Mouse (Mus musculus) intestine, postnatal 0 days (tissue): ENCODE measurements around the gene Marco. TPM values are rescaled to one million over a fixed set of nuclear protein-coding genes. Genes with fewer than 3 reads are reported as not detected.
A peak's percentile ranks its signal among the peaks of the same experiment; 100 is the strongest.

Source experiments
- ATAC-seq: fragments of 200-750 bp; cut with Nextera tagmentation; 2 replicates; pipeline ENCODE4 v1.8.0; 2017; ENCODE audit warnings: mild to moderate bottlenecking, moderate TSS enrichment, moderate library complexity
- H3K27ac ChIP-seq: fragments of 300-500 bp; sonication (generic); 2 replicates; pipeline ENCODE4 v1.5.1; 2014; ENCODE audit warnings: mild to moderate bottlenecking, low read depth, low read length, moderate library complexity
- H3K27me3 ChIP-seq: fragments of 300-500 bp; sonication (generic); replicated peaks from 2 replicates; pipeline ENCODE4 v1.6.1; 2014; ENCODE audit warnings: low read length, mixed read lengths; ENCODE audit not compliant: control insufficient read depth, insufficient read depth
- H3K36me3 ChIP-seq: fragments of 300-500 bp; sonication (generic); 2 replicates; pipeline ENCODE4 v1.6.1; 2014; ENCODE audit warnings: mild to moderate bottlenecking, moderate library complexity; ENCODE audit not compliant: control insufficient read depth, insufficient read depth
- H3K4me1 ChIP-seq: fragments of 300-500 bp; sonication (generic); replicated peaks from 2 replicates; pipeline ENCODE4 v1.6.1; 2014; ENCODE audit warnings: antibody characterized with exemption, low read length, mixed read lengths; ENCODE audit not compliant: control insufficient read depth, insufficient read depth
- H3K4me2 ChIP-seq: fragments of 300-500 bp; sonication (generic); replicated peaks from 2 replicates; pipeline ENCODE4 v1.6.1; 2014; ENCODE audit warnings: low read depth, mild to moderate bottlenecking, moderate library complexity
- H3K4me3 ChIP-seq: fragments of 300-500 bp; sonication (generic); 2 replicates; pipeline ENCODE4 v1.5.1; 2014; ENCODE audit warnings: low read depth, low read length
- H3K9ac ChIP-seq: fragments of 300-500 bp; sonication (generic); 2 replicates; pipeline ENCODE4 v1.6.1; 2014; ENCODE audit warnings: mild to moderate bottlenecking, low read depth, low read length
- H3K9me3 ChIP-seq: fragments of 300-500 bp; sonication (generic); 2 replicates; pipeline ENCODE4 v1.6.1; 2016; ENCODE audit warnings: mixed run types; ENCODE audit not compliant: control insufficient read depth
- CTCF ChIP-seq: sonication (generic); IDR thresholded peaks from 2 replicates; pipeline ENCODE4 v1.5.1; 2016; ENCODE audit warnings: low read depth, mild to moderate bottlenecking, control low read depth, antibody characterized with exemption, moderate library complexity
- WGBS: fragments of 180-500 bp; shearing (Covaris S2); extraction: QIAGEN DNeasy Blood & Tissue Kit; methylation state at CpG from one replicate; pipeline ENCODE4 v1.1.7; 2014; 5-methylcytosine and 5-hydroxymethylcytosine counted together
- polyA plus RNA-seq: library from polyadenylated mRNA; unstranded; fragments of >200 nt; fragmentation: Nextera tagmentation; extraction: Ambion mirVana; gene quantifications from 2 replicates; pipeline ENCODE4 v1.2.1, GENCODE M21; 2015

Gene Marco
- polyA plus RNA-seq, 1 experiment from 2014 or later = 0.26 TPM

DNA sequence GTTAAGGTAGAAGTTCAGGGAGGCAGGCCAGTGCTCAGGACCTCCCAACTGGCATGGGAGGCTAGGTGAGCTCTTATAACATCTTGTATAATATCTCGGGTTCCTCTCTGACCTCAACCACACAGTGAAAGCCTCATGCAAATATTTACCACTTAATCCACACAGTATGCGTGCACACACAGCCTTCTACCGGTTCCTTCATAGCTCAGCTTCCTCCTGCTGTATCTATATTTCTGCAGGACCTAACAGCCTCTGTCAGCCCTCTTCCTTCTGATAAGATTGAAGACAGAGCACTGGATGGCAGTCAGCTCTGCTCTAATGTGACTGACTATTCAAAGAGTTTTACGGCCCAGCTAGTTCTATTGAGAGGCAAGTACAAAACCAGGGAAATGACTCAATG is 30.0 kb downstream of the Marco start:
- H3K4me2 ChIP-seq = no peak overlapping the region
- ATAC-seq = no peak
- H3K4me1 ChIP-seq = no peaks in the 10 kb centered on the region
- 15% methylated on average over 4 of the region's 4 CpGs for WGBS
- no peaks in the 10 kb centered on the region for H3K27me3 ChIP-seq
- TF ChIP-seq CTCF = no peak
- H3K4me3 ChIP-seq = no peak overlapping the region
- no peaks in the 10 kb centered on the region for H3K9me3 ChIP-seq
- no peak overlapping the region for H3K27ac ChIP-seq
- H3K9ac ChIP-seq = no peak overlapping the region
- H3K36me3 ChIP-seq = no peaks in the 10 kb centered on the region

DNA sequence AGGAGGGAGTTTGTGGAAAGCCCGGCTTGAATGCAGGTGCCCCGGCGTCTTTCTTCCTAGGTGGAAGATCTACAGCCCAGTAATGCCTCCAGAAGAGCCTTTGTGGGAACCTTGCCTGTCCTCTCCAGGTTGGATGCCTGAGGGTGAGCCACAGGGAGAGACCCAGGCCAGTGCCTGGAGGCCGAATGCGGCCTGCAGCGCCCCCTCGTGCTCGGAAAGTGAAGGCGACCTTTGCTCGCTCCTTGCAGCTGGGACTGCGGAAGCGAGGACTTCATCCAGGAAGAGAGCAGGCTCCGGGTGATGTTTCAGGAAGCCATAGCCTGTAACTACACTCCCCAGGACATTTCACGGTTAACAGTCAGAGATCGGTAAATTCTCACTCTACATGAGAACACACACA is 35.9 kb downstream of the Marco start:
- Histone ChIP-seq H3K9ac (no peak overlapping the region), H3K36me3 (no peaks in the 10 kb centered on the region), H3K27me3 (no peaks in the 10 kb centered on the region), H3K4me3 (no peak overlapping the region), H3K9me3 (no peaks in the 10 kb centered on the region), H3K27ac (no peak overlapping the region), H3K4me1 (no peaks in the 10 kb centered on the region), H3K4me2 (no peak overlapping the region)
- ATAC-seq = peak; percentile 33; the same call in 1 of the 2 replicates
- TF ChIP-seq CTCF = peak; percentile 70
- WGBS = 13% methylated on average over 15 of the region's 15 CpGs

GRCm38 (mm10) chr1:120467323-120467722 is 37.5 kb downstream of the Marco start:
- Histone ChIP-seq H3K9ac (no peak overlapping the region), H3K9me3 (no peaks in the 10 kb centered on the region), H3K36me3 (no peaks in the 10 kb centered on the region), H3K27ac (no peak overlapping the region), H3K4me1 (no peaks in the 10 kb centered on the region), H3K4me3 (no peak overlapping the region), H3K4me2 (no peak overlapping the region), H3K27me3 (no peaks in the 10 kb centered on the region)
- no peak for ATAC-seq
- 83% methylated on average over 2 of the region's 2 CpGs for WGBS
- TF ChIP-seq CTCF = no peak

DNA sequence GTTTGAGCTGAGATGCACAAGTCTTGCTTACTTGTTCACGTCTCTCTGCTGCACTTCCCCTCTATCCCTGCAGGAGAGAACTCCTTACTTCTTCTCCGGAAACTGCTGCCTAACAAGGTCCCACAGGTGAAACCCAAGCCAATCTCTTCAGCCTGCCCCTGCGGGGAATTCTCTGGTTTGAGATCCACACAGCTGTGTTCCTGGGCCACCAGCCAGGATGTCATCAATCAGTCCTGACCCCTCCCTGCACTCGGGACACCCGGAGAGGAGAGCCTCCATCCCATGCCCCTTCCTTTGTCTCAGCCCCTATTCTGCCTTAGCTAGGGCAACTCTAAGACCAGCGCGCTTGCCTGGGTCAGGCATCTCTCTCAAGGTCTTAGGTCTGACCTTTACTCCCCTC is 38.1 kb downstream of the Marco start:
- WGBS = 31% methylated on average over 7 of the region's 7 CpGs
- no peak for TF ChIP-seq CTCF
- H3K9ac ChIP-seq = no peak overlapping the region

GRCm38 (mm10) chr1:120459032-120459431 is 45.8 kb downstream of the Marco start:
- H3K4me2 ChIP-seq = no peak overlapping the region
- ATAC-seq = no peak
- H3K9ac ChIP-seq = no peak overlapping the region
- H3K4me3 ChIP-seq = no peak overlapping the region
- WGBS = 79% methylated on average over 6 of the region's 6 CpGs
- H3K27me3 ChIP-seq = no peaks in the 10 kb centered on the region
- no peaks in the 10 kb centered on the region for H3K4me1 ChIP-seq
- no peak overlapping the region for H3K27ac ChIP-seq
- TF ChIP-seq CTCF = no peak
- no peaks in the 10 kb centered on the region for H3K9me3 ChIP-seq
- no peaks in the 10 kb centered on the region for H3K36me3 ChIP-seq

More for the DNA sequence above, 38.1 kb downstream of the Marco start:
- Histone ChIP-seq H3K27me3 (no peaks in the 10 kb centered on the region), H3K9me3 (no peaks in the 10 kb centered on the region), H3K4me1 (no peaks in the 10 kb centered on the region), H3K4me3 (no peak overlapping the region), H3K27ac (no peak overlapping the region), H3K4me2 (no peak overlapping the region), H3K36me3 (no peaks in the 10 kb centered on the region)
- no peak for ATAC-seq

- no peak for TF ChIP-seq CTCF
- ATAC-seq = no peak
- H3K4me2 ChIP-seq = no peak overlapping the region
- no peaks in the 10 kb centered on the region for H3K4me1 ChIP-seq
- 55% methylated on average over 4 of the region's 5 CpGs for WGBS
- H3K9ac ChIP-seq = no peak overlapping the region
- no peaks in the 10 kb centered on the region for H3K27me3 ChIP-seq
- H3K9me3 ChIP-seq = no peaks in the 10 kb centered on the region
- H3K36me3 ChIP-seq = no peaks in the 10 kb centered on the region
- H3K27ac ChIP-seq = no peak overlapping the region
- no peak overlapping the region for H3K4me3 ChIP-seq
Measured at GRCm38 (mm10) chr1:120458524-120458923, 46.3 kb downstream of the Marco start.
